Mouse (Mus musculus): ENCODE measurements around the gene Pde1c. TPM values are rescaled to one million over a fixed set of nuclear protein-coding genes. Genes with fewer than 3 reads are reported as not detected.

Gene Pde1c
- polyA plus RNA-seq, 1 experiment from 2014 or later, result 8.7 TPM

DNA sequence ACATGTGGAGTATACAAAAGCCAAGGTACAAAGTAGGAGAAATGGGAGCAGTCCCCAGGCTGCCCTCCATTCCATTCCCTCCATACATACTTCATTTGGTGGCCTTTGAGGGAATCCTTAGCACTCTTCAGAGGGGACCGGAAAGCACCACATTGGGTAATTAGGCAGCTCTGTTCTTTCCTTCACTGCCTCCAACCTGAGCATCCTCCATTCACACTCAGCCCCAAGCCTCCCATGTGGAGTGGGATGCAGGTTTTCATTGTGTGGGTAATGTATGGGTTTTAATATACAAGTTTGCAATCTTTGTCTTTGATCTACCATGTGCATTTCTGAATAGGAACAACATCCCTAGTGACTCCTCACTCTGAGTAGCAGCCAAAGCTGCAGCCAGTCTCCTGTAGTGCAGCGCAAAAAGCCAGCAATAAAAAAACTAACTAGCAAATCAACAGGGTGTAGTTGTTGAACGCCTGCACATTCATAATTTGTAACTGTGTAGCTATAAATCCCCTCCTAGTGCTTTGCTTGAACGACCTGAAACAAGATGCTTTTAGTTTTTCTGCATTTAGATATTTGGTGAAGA lies 529.3 kb downstream of the Pde1c start:
- no peak for ATAC-seq (ENCODE audit: low FRiP score)
- Histone ChIP-seq H3K9me3 (replicated peaks) (no peaks in the 10 kb centered on the region), H3K9ac (no peak overlapping the region), H3K4me1 (no peaks in the 10 kb centered on the region), H3K27me3 (no peaks in the 10 kb centered on the region), H3K36me3 (no peaks in the 10 kb centered on the region), H3K4me2 (replicated peaks) (no peak overlapping the region), H3K27ac (no peak overlapping the region), H3K4me3 (no peak overlapping the region)
- 73% methylated on average over 4 of the region's 4 CpGs for WGBS

GRCm38 (mm10) chr6:56035054-56035453 lies 533.8 kb downstream of the Pde1c start:
- H3K9me3 ChIP-seq (replicated peaks), result no peaks in the 10 kb centered on the region
- ATAC-seq (ENCODE audit: low FRiP score), result no peak
- no peak overlapping the region for H3K9ac ChIP-seq
- H3K27me3 ChIP-seq, result no peaks in the 10 kb centered on the region
- H3K4me2 ChIP-seq (replicated peaks), result no peak overlapping the region
- 76% methylated on average over 10 of the region's 10 CpGs for WGBS
- peaks cover 3% of the 10 kb centered on the region for H3K4me1 ChIP-seq
- H3K4me3 ChIP-seq, result no peak overlapping the region
- H3K36me3 ChIP-seq, result no peaks in the 10 kb centered on the region
- H3K27ac ChIP-seq, result no peak overlapping the region

GRCm38 (mm10) chr6:56032231-56032630 lies 536.7 kb downstream of the Pde1c start:
- Histone ChIP-seq H3K9ac (no peak overlapping the region), H3K27me3 (no peaks in the 10 kb centered on the region), H3K27ac (no peak overlapping the region), H3K36me3 (no peaks in the 10 kb centered on the region), H3K4me2 (replicated peaks) (no peak overlapping the region), H3K4me1 (peaks cover 3% of the 10 kb centered on the region), H3K9me3 (replicated peaks) (no peaks in the 10 kb centered on the region), H3K4me3 (no peak overlapping the region)
- 84% methylated on average over 2 of the region's 2 CpGs for WGBS
- ATAC-seq (ENCODE audit: low FRiP score), result no peak

GRCm38 (mm10) chr6:56029986-56030385 lies 538.9 kb downstream of the Pde1c start:
- WGBS, result 43% methylated on average over 5 of the region's 5 CpGs
- H3K36me3 ChIP-seq, result no peaks in the 10 kb centered on the region
- H3K4me2 ChIP-seq (replicated peaks), result no peak overlapping the region
- no peak overlapping the region for H3K9ac ChIP-seq
- peaks cover 3% of the 10 kb centered on the region for H3K4me1 ChIP-seq
- no peaks in the 10 kb centered on the region for H3K9me3 ChIP-seq (replicated peaks)
- H3K27ac ChIP-seq, result no peak overlapping the region
- no peak; the same call in 1 of the 2 replicates for ATAC-seq (ENCODE audit: low FRiP score)
- no peaks in the 10 kb centered on the region for H3K27me3 ChIP-seq
- H3K4me3 ChIP-seq, result no peak overlapping the region

- Histone ChIP-seq H3K4me2 (replicated peaks) (no peak overlapping the region), H3K4me3 (no peak overlapping the region), H3K9ac (no peak overlapping the region), H3K27me3 (no peaks in the 10 kb centered on the region), H3K36me3 (no peaks in the 10 kb centered on the region), H3K27ac (no peak overlapping the region), H3K9me3 (replicated peaks) (no peaks in the 10 kb centered on the region), H3K4me1 (peaks cover 7% of the 10 kb centered on the region)
- WGBS, result 90% methylated on average over 5 of the region's 5 CpGs
- ATAC-seq (ENCODE audit: low FRiP score), result no peak
These were observed 540.9 kb downstream of the Pde1c start for GRCm38 (mm10) chr6:56027966-56028365.

DNA sequence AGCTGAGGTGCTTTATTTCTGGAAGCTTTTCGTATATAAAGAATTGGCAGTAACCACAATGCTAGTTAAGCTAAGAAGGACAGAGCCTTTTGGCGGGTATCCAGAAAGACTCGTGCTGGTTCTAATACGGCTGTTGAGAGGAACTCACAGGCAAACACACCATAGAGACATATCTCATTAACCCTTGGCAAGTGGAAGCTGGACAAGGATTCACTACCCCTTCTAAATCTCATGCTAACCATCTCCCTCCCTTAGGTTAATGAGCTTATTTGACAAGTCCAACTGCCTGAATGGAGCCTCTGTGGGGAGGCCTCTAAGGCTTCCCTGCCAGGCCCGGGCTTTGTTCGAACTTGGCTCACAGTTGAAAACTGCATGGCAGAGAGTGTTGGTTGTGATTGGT lies 541.6 kb downstream of the Pde1c start:
- Histone ChIP-seq H3K4me3 (no peak overlapping the region), H3K27me3 (no peaks in the 10 kb centered on the region), H3K27ac (no peak overlapping the region), H3K9ac (no peak overlapping the region), H3K4me1 (peaks cover 8% of the 10 kb centered on the region), H3K9me3 (replicated peaks) (no peaks in the 10 kb centered on the region), H3K36me3 (no peaks in the 10 kb centered on the region), H3K4me2 (replicated peaks) (no peak overlapping the region)
- ATAC-seq (ENCODE audit: low FRiP score), result no peak
- 80% methylated on average over 6 of the region's 6 CpGs for WGBS

GRCm38 (mm10) chr6:56025533-56025932 lies 543.4 kb downstream of the Pde1c start:
- Histone ChIP-seq H3K9ac (no peak overlapping the region), H3K9me3 (replicated peaks) (no peaks in the 10 kb centered on the region), H3K4me1 (peaks cover 7% of the 10 kb centered on the region; the same call in 1 of the 2 replicates), H3K36me3 (no peaks in the 10 kb centered on the region), H3K27ac (no peak overlapping the region), H3K4me2 (replicated peaks) (no peak overlapping the region), H3K27me3 (no peaks in the 10 kb centered on the region), H3K4me3 (no peak overlapping the region)
- 65% methylated on average over 2 of the region's 2 CpGs for WGBS
- ATAC-seq (ENCODE audit: low FRiP score), result no peak

Small RNA genes within 50 kb of the gene (microRNA-seq; reads per million reads assigned to microRNA genes)
- gene Gm44413, result not detected

Other genes starting within 250 kb of the Pde1c start
- gene Lsm5, start 135.6 kb upstream of the Pde1c start, polyA plus RNA-seq (2016; fragmentation: Nextera tagmentation; extraction: Ambion mirVana), result 142 and 150 TPM in 2 replicates
- 39.0 and 44.8 TPM in 2 replicates for gene Avl9, start 145.8 kb upstream of the Pde1c start, polyA plus RNA-seq (2016; fragmentation: Nextera tagmentation; extraction: Ambion mirVana)
- gene Kbtbd2, start 228.7 kb upstream of the Pde1c start, polyA plus RNA-seq (2016; fragmentation: Nextera tagmentation; extraction: Ambion mirVana), result 38.6 and 43.2 TPM in 2 replicates

Measured in hindbrain, embryonic 12.5 days (tissue).